Mouse (Mus musculus) CH12.LX (cell line): ENCODE measurements at regions not wholly inside any gene's neighbourhood (a gene's known extent, or its start where the extent isn't known, plus 50 kb on each side); places are given as distances from the start of the nearest gene placed in this dataset.

ENCODE experiments used
- DNase-seq: peaks from one replicate; pipeline ENCODE4 v3.0.0-alpha.2; 2013; ENCODE audit errors: extremely low read depth
- H3K27ac ChIP-seq: 2 replicates; pipeline ENCODE4 v1.5.1; 2012; ENCODE audit warnings: low read depth, mild to moderate bottlenecking, control low read depth, moderate library complexity; ENCODE audit not compliant: insufficient read depth
- H3K27me3 ChIP-seq: replicated peaks from 2 replicates; pipeline ENCODE3; 2012; ENCODE audit warnings: inconsistent platforms
- H3K36me3 ChIP-seq, 2 experiments: replicated peaks in 1 of 2; 2 replicates each; pipeline versions ENCODE3 to v1.6.1; 2012; ENCODE audit warnings: inconsistent platforms in 1 of 2, low read length in 1 of 2, mild to moderate bottlenecking in 1 of 2, mixed read lengths in 1 of 2, moderate library complexity in 1 of 2; ENCODE audit not compliant: control insufficient read depth in 1 of 2, insufficient read depth in 1 of 2
- H3K4me1 ChIP-seq, 2 experiments: 2 replicates each; pipeline ENCODE4 v1.6.1; 2012; ENCODE audit warnings: inconsistent platforms in 1 of 2, moderate library complexity in 1 of 2; ENCODE audit not compliant: insufficient read depth in 2 of 2, control insufficient read depth in 1 of 2
- H3K4me2 ChIP-seq: 2 replicates; pipeline ENCODE4 v1.6.1; 2012; ENCODE audit warnings: low read depth, mild to moderate bottlenecking, control low read depth; ENCODE audit not compliant: poor library complexity, insufficient read depth, severe bottlenecking
- H3K4me3 ChIP-seq, 3 experiments: fragments of 150-350 bp in 1 of 3; sonication (generic) in 1 of 3; replicated peaks in 1 of 3; 2 replicates each; pipeline versions ENCODE3 to v1.5.1; 2011 to 2012; ENCODE audit warnings: low read depth in 2 of 3, low read length in 2 of 3, mild to moderate bottlenecking in 2 of 3, moderate library complexity in 2 of 3, control low read depth in 1 of 3, improper control_type of control experiment in 1 of 3, inconsistent platforms in 1 of 3, mixed read lengths in 1 of 3; ENCODE audit not compliant: poor library complexity in 1 of 3
- H3K79me2 ChIP-seq: replicated peaks from 2 replicates; pipeline ENCODE4 v1.6.1; 2012; ENCODE audit warnings: mild to moderate bottlenecking, moderate library complexity; ENCODE audit not compliant: control insufficient read depth, poor library complexity, insufficient read depth, severe bottlenecking; ENCODE audit errors: extremely low read depth
- H3K9ac ChIP-seq: 2 replicates; pipeline ENCODE4 v1.6.1; 2012; ENCODE audit warnings: low read depth, mild to moderate bottlenecking, control low read depth, moderate library complexity; ENCODE audit not compliant: insufficient read depth
- H3K9me3 ChIP-seq: replicated peaks from 2 replicates; pipeline ENCODE3; 2012; ENCODE audit warnings: low read length, inconsistent platforms, mixed read lengths
- BHLHE40 ChIP-seq: IDR thresholded peaks from 2 replicates; pipeline ENCODE4 v1.6.1; 2011; ENCODE audit warnings: mild to moderate bottlenecking, low read depth, low read length, improper control_type of control experiment
- CHD1 ChIP-seq: IDR thresholded peaks from 2 replicates; pipeline ENCODE4 v1.6.1; 2012; ENCODE audit warnings: low read depth, low read length, improper control_type of control experiment, inconsistent platforms
- CTCF ChIP-seq, 2 experiments: IDR thresholded peaks in 1 of 2; conservative IDR thresholded peaks in 1 of 2; 2 replicates each; pipeline ENCODE4 v1.5.1; 2011 to 2012; ENCODE audit warnings: low read depth in 2 of 2, low read length in 2 of 2, improper control_type of control experiment in 1 of 2, inconsistent platforms in 1 of 2, mild to moderate bottlenecking in 1 of 2, moderate library complexity in 1 of 2
- E2F4 ChIP-seq: IDR thresholded peaks from 2 replicates; pipeline ENCODE4 v1.6.1; 2011; ENCODE audit warnings: low read depth, low read length, improper control_type of control experiment; ENCODE audit not compliant: insufficient replicate concordance
- EP300 ChIP-seq: IDR thresholded peaks from 2 replicates; pipeline ENCODE4 v1.6.1; 2011; ENCODE audit warnings: low read length, improper control_type of control experiment
- ETS1 ChIP-seq: conservative IDR thresholded peaks from 2 replicates; pipeline ENCODE4 v1.6.1; 2012; ENCODE audit warnings: low read depth, mild to moderate bottlenecking, inconsistent platforms, low read length, improper control_type of control experiment, moderate library complexity
- GABPA ChIP-seq: IDR thresholded peaks from 2 replicates; pipeline ENCODE4 v1.6.1; 2012; ENCODE audit warnings: low read depth, low read length, improper control_type of control experiment, inconsistent platforms; ENCODE audit not compliant: insufficient replicate concordance
- HCFC1 ChIP-seq: IDR thresholded peaks from 2 replicates; pipeline ENCODE4 v1.6.1; 2012; ENCODE audit warnings: low read depth, mild to moderate bottlenecking, inconsistent platforms, low read length, improper control_type of control experiment
- IRF4 ChIP-seq: IDR thresholded peaks from 2 replicates; pipeline ENCODE4 v1.6.1; 2014; ENCODE audit warnings: low read depth, mild to moderate bottlenecking, inconsistent platforms, low read length, improper control_type of control experiment
- JUN ChIP-seq: IDR thresholded peaks from 2 replicates; pipeline ENCODE4 v1.6.1; 2011; ENCODE audit warnings: low read depth, mild to moderate bottlenecking, low read length, improper control_type of control experiment, moderate library complexity; ENCODE audit not compliant: insufficient read depth
- JUND ChIP-seq: conservative IDR thresholded peaks from 2 replicates; pipeline ENCODE4 v1.6.1; 2011; ENCODE audit warnings: low read depth, low read length, improper control_type of control experiment
- KAT2A ChIP-seq: IDR thresholded peaks from 2 replicates; pipeline ENCODE4 v1.6.1; 2012; ENCODE audit warnings: low read length, improper control_type of control experiment, inconsistent platforms; ENCODE audit not compliant: insufficient replicate concordance
- MAFK ChIP-seq: IDR thresholded peaks from 2 replicates; pipeline ENCODE4 v1.6.1; 2011; ENCODE audit warnings: low read length, improper control_type of control experiment; ENCODE audit not compliant: insufficient replicate concordance
- MAX ChIP-seq: IDR thresholded peaks from 2 replicates; pipeline ENCODE4 v1.6.1; 2011; ENCODE audit warnings: low read length, improper control_type of control experiment
- MEF2A ChIP-seq: IDR thresholded peaks from 2 replicates; pipeline ENCODE4 v1.6.1; 2014; ENCODE audit warnings: low read depth, mild to moderate bottlenecking, inconsistent platforms, low read length, improper control_type of control experiment, borderline replicate concordance
- MYC ChIP-seq: IDR thresholded peaks from 2 replicates; pipeline ENCODE4 v1.6.1; 2011; ENCODE audit warnings: low read depth, mild to moderate bottlenecking, improper control_type of control experiment, low read length
- NELFE ChIP-seq: IDR thresholded peaks from 2 replicates; pipeline ENCODE4 v1.6.1; 2011; ENCODE audit warnings: low read depth, low read length, improper control_type of control experiment
- NRF1 ChIP-seq: IDR thresholded peaks from 2 replicates; pipeline ENCODE4 v1.6.1; 2014; ENCODE audit warnings: low read depth, mild to moderate bottlenecking, inconsistent platforms, low read length, improper control_type of control experiment, moderate library complexity
- POLR2A ChIP-seq: IDR thresholded peaks from 2 replicates; pipeline ENCODE4 v1.6.1; 2011; ENCODE audit warnings: low read depth, mild to moderate bottlenecking, improper control_type of control experiment, low read length
- POLR2AphosphoS2 ChIP-seq: IDR thresholded peaks from 2 replicates; pipeline ENCODE4 v1.6.1; 2011; ENCODE audit warnings: low read depth, low read length, improper control_type of control experiment
- SIN3A ChIP-seq: IDR thresholded peaks from 2 replicates; pipeline ENCODE4 v1.6.1; 2012; ENCODE audit warnings: low read length, improper control_type of control experiment, inconsistent platforms
- SMC3 ChIP-seq: IDR thresholded peaks from 2 replicates; pipeline ENCODE4 v1.6.1; 2011; ENCODE audit warnings: low read depth, low read length, improper control_type of control experiment
- TBP ChIP-seq: conservative IDR thresholded peaks from 2 replicates; pipeline ENCODE4 v1.6.1; 2011; ENCODE audit warnings: low read depth, low read length, improper control_type of control experiment
- TCF12 ChIP-seq: IDR thresholded peaks from 2 replicates; pipeline ENCODE4 v1.6.1; 2014; ENCODE audit warnings: low read depth, mild to moderate bottlenecking, inconsistent platforms, low read length, improper control_type of control experiment
- UBTF ChIP-seq: IDR thresholded peaks from 2 replicates; pipeline ENCODE4 v1.6.1; 2012; ENCODE audit warnings: low read depth, mild to moderate bottlenecking, inconsistent platforms, low read length, improper control_type of control experiment, moderate library complexity
- USF1 ChIP-seq: IDR thresholded peaks from 2 replicates; pipeline ENCODE4 v1.6.1; 2014; ENCODE audit warnings: low read depth, mild to moderate bottlenecking, inconsistent platforms, low read length, improper control_type of control experiment
- USF2 ChIP-seq: conservative IDR thresholded peaks from 2 replicates; pipeline ENCODE4 v1.6.1; 2011; ENCODE audit warnings: low read depth, low read length, improper control_type of control experiment
- ZC3H11A ChIP-seq: IDR thresholded peaks from 2 replicates; pipeline ENCODE4 v1.6.1; 2012; ENCODE audit warnings: low read depth, mild to moderate bottlenecking, inconsistent platforms, low read length, improper control_type of control experiment
- ZKSCAN1 ChIP-seq: IDR thresholded peaks from 2 replicates; pipeline ENCODE4 v1.6.1; 2012; ENCODE audit warnings: low read depth, inconsistent platforms, low read length, improper control_type of control experiment, borderline replicate concordance
- ZMIZ1 ChIP-seq: IDR thresholded peaks from 2 replicates; pipeline ENCODE4 v1.6.1; 2012; ENCODE audit warnings: low read depth, mild to moderate bottlenecking, inconsistent platforms, low read length, improper control_type of control experiment
- ZNF384 ChIP-seq: IDR thresholded peaks from 2 replicates; pipeline ENCODE4 v1.6.1; 2012; ENCODE audit warnings: low read depth, low read length, improper control_type of control experiment, inconsistent platforms
- dilution Hi-C: fragments of 300-500 bp; cut with MboI; formaldehyde crosslinking; loops from 2 replicates; pipeline ENCODE4 v1.14.3; 2020; ENCODE audit warnings: low sequenced_read_pairs; ENCODE audit not compliant: extremely low pct_unique_long_range_greater_than_20kb, extremely low pct_ligation_motif_present
- in situ Hi-C: fragments of 300-500 bp; cut with MboI; formaldehyde crosslinking; loops from 3 replicates; pipeline ENCODE4 v1.14.3; 2019; ENCODE audit warnings: low sequenced_read_pairs, low pct_ligation_motif_present, low pct_unique_long_range_greater_than_20kb, mixed read lengths

- H3K27ac ChIP-seq, result no peak overlapping the region
- DNase-seq, result no peak
- H3K4me2 ChIP-seq, result no peak overlapping the region
- H3K4me3 ChIP-seq, result no peak overlapping the region
- in situ Hi-C loops (loop anchor here (10.0 kb wide), 1 partner anchor 276 kb away; no protein-coding TSS in a partner anchor), dilution Hi-C loops (no loop called here)
- H3K9ac ChIP-seq, result no peak overlapping the region
- H3K79me2 ChIP-seq, result no peaks in the 10 kb centered on the region
- no peaks in the 10 kb centered on the region for H3K27me3 ChIP-seq
- H3K36me3 ChIP-seq, result no peaks in the 10 kb centered on the region
- H3K9me3 ChIP-seq, result no peaks in the 10 kb centered on the region
- peaks cover 12 to 32% of the 10 kb centered on the region in 2 experiments; a peak in 3 of 4 replicates for H3K4me1 ChIP-seq
- TF ChIP-seq ZMIZ1, result no peak
- no peak for TF ChIP-seq NRF1
- no peak for TF ChIP-seq ZKSCAN1
- no peak for TF ChIP-seq ZNF384
- TF ChIP-seq NELFE, result no peak
- TF ChIP-seq IRF4, result no peak
- TF ChIP-seq MEF2A, result no peak
- no peak for TF ChIP-seq TBP
- TF ChIP-seq JUN, result no peak
- no peak for TF ChIP-seq CTCF (conservative IDR thresholded peaks at IDR 0.05 in 1 of 2, IDR thresholded peaks at IDR 0.05 in 1 of 2; ENCODE audit: low read depth in 2 of 2, low read length in 2 of 2)
- no peak for TF ChIP-seq POLR2A
- no peak for TF ChIP-seq JUND
- TF ChIP-seq, all 38 proteins: peak for 0
These were observed 209.9 kb upstream of the Hs6st1 start for GRCm38 (mm10) chr1:35858342-35858741.

GRCm38 (mm10) chr1:35860779-35861178 lies 207.4 kb upstream of the Hs6st1 start:
- Histone ChIP-seq H3K79me2 (no peaks in the 10 kb centered on the region), H3K36me3 (no peaks in the 10 kb centered on the region), H3K4me2 (no peak overlapping the region), H3K27ac (0 out of 2 replicates have a peak overlapping the region, but pooled peaks have one; percentile 21), H3K27me3 (no peaks in the 10 kb centered on the region), H3K4me1 (peaks cover 13 to 32% of the 10 kb centered on the region in 2 experiments), H3K9ac (no peak overlapping the region), H3K9me3 (no peaks in the 10 kb centered on the region), H3K4me3 (no peak overlapping the region)
- dilution Hi-C loops (no loop called here), in situ Hi-C loops (no loop called here)
- peak; percentile 94 for DNase-seq
- TF ChIP-seq HCFC1, result peak; percentile 32; the same call in 1 of the 2 replicates
- no peak for TF ChIP-seq ZC3H11A
- TF ChIP-seq TBP, result no peak
- 0 out of 2 replicates have a peak, but pooled peaks have one; percentile 42 for TF ChIP-seq SIN3A
- TF ChIP-seq NELFE, result no peak
- peak; percentile 99 for TF ChIP-seq EP300
- peak; percentile 98 for TF ChIP-seq JUND
- TF ChIP-seq E2F4, result 0 out of 2 replicates have a peak, but pooled peaks have one; percentile 28
- no peak for TF ChIP-seq ZKSCAN1
- no peak for TF ChIP-seq NRF1
- peak; percentile 80 for TF ChIP-seq MYC
- TF ChIP-seq BHLHE40, result peak; percentile 80
- peak; percentile 99 for TF ChIP-seq ETS1
- TF ChIP-seq CTCF (conservative IDR thresholded peaks at IDR 0.05 in 1 of 2, IDR thresholded peaks at IDR 0.05 in 1 of 2; ENCODE audit: low read depth in 2 of 2, low read length in 2 of 2), result no peak
- TF ChIP-seq TCF12, result peak; percentile 83
- TF ChIP-seq KAT2A, result 0 out of 2 replicates have a peak, but pooled peaks have one; percentile 41
- no peak for TF ChIP-seq SMC3
- no peak for TF ChIP-seq USF1
- TF ChIP-seq MAFK, result peak; percentile 99
- TF ChIP-seq USF2, result no peak
- peak; percentile 64 for TF ChIP-seq GABPA
- peak; percentile 65; the same call in 1 of the 2 replicates for TF ChIP-seq MAX
- TF ChIP-seq CHD1, result no peak
- TF ChIP-seq UBTF, result no peak
- TF ChIP-seq ZNF384, result no peak; the same call in 1 of the 2 replicates
- no peak for TF ChIP-seq ZMIZ1
- TF ChIP-seq POLR2AphosphoS2, result no peak
- peak; percentile 82 for TF ChIP-seq MEF2A
